Mouse (Mus musculus) cerebellum, adult 2 months (tissue): ENCODE measurements around the gene Gtse1. TPM values are rescaled to one million over a fixed set of nuclear protein-coding genes. Genes with fewer than 3 reads are reported as not detected.
A peak's percentile ranks its signal among the peaks of the same experiment; 100 is the strongest.

Source experiments
- DNase-seq, 2 experiments: peaks; one replicate each; pipeline ENCODE4 v3.0.0; 2021
- H3K27ac ChIP-seq: fragments of 200-500 bp; 2 replicates; pipeline ENCODE4 v1.5.1; 2012; ENCODE audit warnings: low read length, control low read depth, inconsistent platforms; ENCODE audit not compliant: insufficient read depth
- H3K27me3 ChIP-seq: fragments of 200-500 bp; 2 replicates; pipeline ENCODE4 v1.6.1; 2012; ENCODE audit warnings: inconsistent platforms, mild to moderate bottlenecking, low read length, moderate library complexity; ENCODE audit not compliant: control insufficient read depth, insufficient read depth
- H3K4me1 ChIP-seq: fragments of 200-500 bp; 2 replicates; pipeline ENCODE4 v1.6.1; 2011; ENCODE audit warnings: low read length; ENCODE audit not compliant: control insufficient read depth, insufficient read depth
- H3K4me3 ChIP-seq: fragments of 200-500 bp; replicated peaks from 2 replicates; pipeline ENCODE3; 2011; ENCODE audit warnings: mild to moderate bottlenecking, low read depth, low read length, control low read depth; ENCODE audit not compliant: insufficient read depth
- CTCF ChIP-seq: fragments of 200-500 bp; IDR thresholded peaks from 2 replicates; pipeline ENCODE4 v1.5.1; 2011; ENCODE audit warnings: low read depth, mild to moderate bottlenecking, control low read depth, low read length, moderate library complexity, borderline replicate concordance; ENCODE audit not compliant: insufficient read depth
- POLR2A ChIP-seq: fragments of 200-500 bp; IDR thresholded peaks from 2 replicates; pipeline ENCODE4 v1.6.1; 2011; ENCODE audit warnings: low read length, control low read depth, borderline replicate concordance; ENCODE audit not compliant: insufficient read depth
- WGBS: fragments of 180-500 bp; shearing (Covaris S2); methylation state at CpG from one replicate; pipeline ENCODE4 v1.1.7; 2018; 5-methylcytosine and 5-hydroxymethylcytosine counted together
- polyA plus RNA-seq: library from polyadenylated mRNA; depleted of rRNA; stranded (reverse); fragments of >200 nt; gene quantifications from 2 replicates; pipeline ENCODE4 v1.2.3, GENCODE M21; 2012; rRNA removed

Gene Gtse1
- polyA plus RNA-seq = 0.64 and 0.79 TPM in 2 replicates

DNA sequence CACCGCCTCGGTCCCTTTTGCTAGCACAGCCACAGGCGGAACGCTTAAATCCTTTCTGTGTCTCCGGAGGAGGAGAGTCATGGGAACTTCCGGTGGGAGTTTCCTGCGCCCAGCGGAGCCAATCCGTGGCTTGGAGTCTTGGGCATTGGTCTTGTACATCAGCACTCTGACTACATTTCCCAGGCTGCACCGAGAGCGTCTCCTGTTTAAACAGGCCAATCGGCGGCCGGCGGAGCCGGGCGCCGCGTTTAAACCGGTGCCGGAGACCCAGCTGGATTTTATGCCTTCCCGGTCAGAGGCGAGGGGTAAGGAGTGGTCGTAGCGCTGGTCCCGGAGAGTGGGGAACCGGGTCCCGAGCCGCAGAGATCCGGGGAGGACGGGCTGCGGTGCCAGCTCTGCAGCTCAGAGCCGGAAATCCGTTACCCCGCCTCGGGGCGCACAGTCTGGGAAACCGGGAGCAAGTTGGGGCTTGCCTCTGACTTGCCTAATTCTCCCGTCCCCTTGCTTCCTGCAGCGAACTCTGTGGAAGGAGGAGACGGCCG lies at the start of gene Gtse1:
Gene Gtse1 (plus strand): TSS at position 256 of the 542 bp plus-strand sequence.
- Histone ChIP-seq H3K27me3 (no peaks in the 10 kb centered on the region), H3K4me3 (peak within 1 kb of the TSS; percentile 89), H3K27ac (peak within 1 kb of the TSS; percentile 83), H3K4me1 (no peaks in the 10 kb centered on the region)
- TF ChIP-seq CTCF (no peak), POLR2A (peak; percentile 88; the same call in 1 of the 2 replicates)
- WGBS = under 1% methylated on average over 42 of the region's 42 CpGs
- DNase-seq = peak; percentile 95 to 96

DNA sequence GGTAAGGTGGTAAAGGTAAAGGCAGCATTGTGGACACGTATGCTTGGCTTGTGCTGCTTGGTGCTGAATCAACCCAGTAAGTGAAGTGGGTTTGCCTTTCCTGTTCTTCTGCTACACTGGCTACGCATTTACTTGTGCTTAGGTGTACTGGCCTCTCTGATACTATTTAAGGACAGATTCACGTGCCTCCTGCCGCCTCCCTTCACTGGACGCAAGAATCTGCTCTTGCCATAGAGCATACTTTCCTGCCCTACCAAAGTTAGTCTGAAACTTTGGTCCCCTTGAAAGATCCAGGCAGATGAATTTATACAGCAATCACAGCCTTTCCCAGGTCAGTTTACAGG lies 49.1 kb upstream of the Gtse1 start:
- H3K27ac ChIP-seq = peak overlapping the region; percentile 75; the same call in 1 of the 2 replicates
- H3K27me3 ChIP-seq = no peaks in the 10 kb centered on the region
- TF ChIP-seq CTCF (no peak), POLR2A (no peak)
- H3K4me1 ChIP-seq = no peaks in the 10 kb centered on the region; the same call in 1 of the 2 replicates
- DNase-seq = peak in 1 of 2 experiments; percentile 28
- no peak overlapping the region for H3K4me3 ChIP-seq
- WGBS = 60% methylated on average over 5 of the region's 5 CpGs

DNA sequence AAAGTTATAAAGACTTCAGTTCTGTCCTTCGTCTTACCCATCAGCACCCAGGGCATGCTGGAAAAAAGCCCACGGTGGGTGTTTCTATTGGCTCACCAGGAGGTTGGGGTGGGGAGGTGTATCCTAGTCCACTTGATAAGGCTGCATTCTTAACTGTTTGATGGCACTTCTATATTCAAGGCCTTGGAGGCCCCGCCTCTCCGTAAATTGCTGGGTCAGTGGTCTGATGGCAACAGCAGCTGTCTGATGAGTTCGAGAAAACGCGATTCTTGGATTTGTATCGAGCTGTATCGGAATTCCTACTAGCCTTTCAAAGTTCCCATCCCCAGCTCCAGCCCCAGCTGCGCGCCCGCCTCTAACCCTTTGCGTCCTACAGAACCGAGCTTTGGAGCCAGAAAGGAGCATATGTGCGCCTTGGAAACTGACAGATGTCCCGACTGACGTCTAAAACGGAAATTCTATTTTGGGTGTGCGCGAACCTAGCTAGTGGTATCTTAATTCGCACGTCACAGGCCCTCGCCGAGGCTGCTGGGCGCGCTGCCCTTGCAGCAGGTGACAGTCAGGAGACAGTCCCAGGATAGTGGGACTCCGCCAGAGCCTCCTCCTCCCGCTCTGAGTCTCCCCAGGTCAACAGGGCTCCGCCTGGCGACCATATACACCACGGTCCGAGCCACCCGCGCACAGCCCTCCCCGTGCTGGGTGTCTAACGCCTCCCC lies 48.6 kb upstream of the Gtse1 start:
- WGBS = 2% methylated on average over 36 of the region's 36 CpGs
- no peaks in the 10 kb centered on the region for H3K27me3 ChIP-seq
- peak overlapping the region; percentile 75 for H3K27ac ChIP-seq
- TF ChIP-seq POLR2A = no peak
- TF ChIP-seq CTCF = 0 out of 2 replicates have a peak, but pooled peaks have one; percentile 5
- H3K4me1 ChIP-seq = no peaks in the 10 kb centered on the region; the same call in 1 of the 2 replicates
- peak overlapping the region; percentile 89 for H3K4me3 ChIP-seq
- DNase-seq = peak; percentile 93 to 96

DNA sequence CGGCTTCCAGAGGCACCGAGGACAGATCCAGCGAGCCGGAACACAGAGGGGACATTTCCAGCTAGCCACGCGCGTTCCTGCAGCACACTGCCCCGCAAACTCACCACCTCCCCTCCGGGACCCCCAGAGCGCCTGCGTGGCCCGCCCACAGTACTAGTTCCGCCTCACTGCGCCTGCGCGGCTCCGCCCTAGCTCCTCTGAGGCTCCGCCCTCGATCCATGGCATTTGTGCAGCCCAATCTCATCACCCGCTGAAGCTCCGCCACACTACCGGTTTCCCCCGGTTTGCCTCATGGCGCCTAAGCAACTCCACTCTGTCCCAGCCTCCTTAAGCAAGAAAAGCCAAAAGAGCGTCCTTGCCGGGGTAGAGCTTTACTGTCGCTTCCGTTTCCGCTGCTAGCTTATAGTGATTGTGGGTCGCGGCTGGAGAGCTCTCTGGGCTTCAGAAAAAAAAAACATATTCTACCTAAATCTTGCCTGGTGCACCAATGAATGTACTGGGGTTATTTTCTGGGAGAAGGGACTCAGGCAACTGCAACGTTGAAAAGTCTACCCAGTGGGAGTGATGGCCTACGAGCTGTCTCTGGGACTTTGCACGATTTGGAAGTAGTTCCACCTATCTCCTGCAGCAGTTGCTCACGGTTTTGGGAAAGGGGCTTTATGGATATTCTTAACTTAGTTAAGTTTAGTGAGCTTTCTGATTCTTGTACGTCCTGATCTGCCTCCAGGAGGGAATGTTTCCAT lies 47.8 kb upstream of the Gtse1 start, which contains the start of gene Cdpf1:
Gene Cdpf1 (minus strand): TSS at position 163 of the 743 bp plus-strand sequence.
- TF ChIP-seq POLR2A (peak; percentile 97), CTCF (no peak; the same call in 1 of the 2 replicates)
- DNase-seq = peak; percentile 98 to 100
- 2% methylated on average over 36 of the region's 36 CpGs for WGBS
- H3K4me1 ChIP-seq = no peaks in the 10 kb centered on the region; the same call in 1 of the 2 replicates
- H3K27me3 ChIP-seq = no peaks in the 10 kb centered on the region
- H3K27ac ChIP-seq = peak within 1 kb of the TSS; percentile 87
- H3K4me3 ChIP-seq = peak within 1 kb of the TSS; percentile 89

DNA sequence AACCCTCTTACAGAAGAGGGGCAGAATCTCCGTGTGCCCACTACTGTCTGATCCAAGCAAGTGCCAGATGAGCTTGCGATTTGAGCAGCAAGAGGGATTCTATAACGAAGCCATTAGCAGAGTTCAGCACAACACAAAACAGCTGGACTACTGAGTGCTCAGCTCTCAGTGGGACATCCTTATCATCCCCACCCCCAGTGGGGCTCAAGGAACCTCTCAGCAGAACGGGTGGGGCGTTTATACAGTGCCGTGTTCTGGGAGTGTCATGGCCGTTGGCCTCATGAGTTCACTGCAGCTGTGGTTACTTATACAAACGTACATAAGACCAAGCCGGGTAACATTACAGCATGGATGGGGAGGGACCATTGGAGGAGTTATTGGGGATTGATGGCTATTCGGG lies 46.1 kb upstream of the Gtse1 start:
- no peak overlapping the region for H3K4me3 ChIP-seq
- no peak overlapping the region for H3K27ac ChIP-seq
- H3K4me1 ChIP-seq = no peaks in the 10 kb centered on the region; the same call in 1 of the 2 replicates
- TF ChIP-seq CTCF (no peak), POLR2A (no peak)
- WGBS = 74% methylated on average over 10 of the region's 10 CpGs
- H3K27me3 ChIP-seq = no peaks in the 10 kb centered on the region
- no peak for DNase-seq

DNA sequence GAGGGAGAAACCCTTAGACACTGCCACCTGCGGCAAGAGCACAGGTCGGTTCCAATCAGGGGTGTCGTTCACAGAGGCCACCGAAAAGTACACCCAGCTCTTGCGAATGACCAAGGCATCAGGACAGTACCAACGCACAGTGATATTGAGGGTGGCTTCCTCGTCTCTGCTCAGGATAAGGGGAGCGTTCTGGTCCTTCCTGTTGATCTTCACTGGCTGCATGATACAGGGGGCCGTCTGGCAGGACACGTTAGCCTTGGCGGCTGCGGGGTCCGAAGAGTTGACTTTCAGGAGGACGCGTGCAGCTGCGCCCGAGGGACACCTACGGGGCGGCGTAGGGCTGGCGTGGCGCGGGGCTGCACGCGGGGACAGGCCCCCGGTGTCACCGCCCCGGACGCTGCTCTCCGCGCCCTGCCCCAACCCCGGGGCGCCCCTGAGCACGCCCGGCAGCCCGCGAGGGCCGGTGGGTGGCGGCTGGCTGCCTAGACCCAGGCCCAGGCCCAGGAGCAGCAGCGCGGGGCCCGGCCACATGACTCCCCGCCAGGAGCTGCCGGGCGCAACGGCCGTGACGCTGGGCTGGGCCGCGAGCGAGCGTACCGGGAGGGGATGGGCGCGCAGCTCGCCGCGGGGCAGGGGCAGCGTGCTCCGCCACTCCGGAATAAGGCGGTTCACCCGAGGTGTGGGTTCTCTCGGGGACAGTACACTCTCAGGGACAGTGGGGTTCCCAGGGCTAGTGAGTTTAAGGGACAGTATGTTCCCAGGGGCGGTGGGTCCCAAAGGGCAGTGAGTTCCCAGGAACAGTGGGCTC lies 38.1 kb upstream of the Gtse1 start, which contains the start of gene Pkdrej:
Gene Pkdrej (minus strand): TSS at position 532 of the 808 bp plus-strand sequence.
- TF ChIP-seq POLR2A (no peak), CTCF (no peak)
- 2% methylated on average over 65 of the region's 65 CpGs for WGBS
- peak; percentile 61 to 71 for DNase-seq
- Histone ChIP-seq H3K4me3 (peak within 1 kb of the TSS; percentile 56), H3K27ac (no peak within 1 kb of the TSS), H3K4me1 (peaks cover 3% of the 10 kb centered on the region; the same call in 1 of the 2 replicates), H3K27me3 (no peaks in the 10 kb centered on the region)

DNA sequence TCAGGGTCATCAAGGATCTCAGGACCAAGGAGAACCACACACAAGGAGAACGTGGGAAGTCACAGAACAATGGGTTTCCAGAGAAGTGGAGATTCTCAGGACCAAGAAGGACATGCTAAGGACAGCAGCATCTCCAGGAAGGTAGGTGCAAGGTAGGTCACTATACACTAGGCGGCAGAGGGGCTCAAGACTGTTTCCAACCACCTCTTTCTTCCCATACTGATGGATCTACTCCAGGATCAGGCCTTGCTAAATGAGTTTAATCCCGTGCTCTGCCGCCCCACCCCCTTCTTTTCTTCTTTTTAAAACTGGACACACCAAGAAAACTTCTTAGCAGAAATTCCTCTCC lies 37.6 kb upstream of the Gtse1 start:
- H3K4me1 ChIP-seq = peaks cover 3% of the 10 kb centered on the region; the same call in 1 of the 2 replicates
- TF ChIP-seq POLR2A (no peak), CTCF (peak; percentile 36; the same call in 1 of the 2 replicates)
- 43% methylated on average over 4 of the region's 4 CpGs for WGBS
- DNase-seq = peak in 1 of 2 experiments; percentile 34
- peak overlapping the region; percentile 56 for H3K4me3 ChIP-seq
- H3K27me3 ChIP-seq = no peaks in the 10 kb centered on the region
- H3K27ac ChIP-seq = no peak overlapping the region
